Mouse (Mus musculus): Measurements from ENCODE around the gene Fhad1.

DNA sequence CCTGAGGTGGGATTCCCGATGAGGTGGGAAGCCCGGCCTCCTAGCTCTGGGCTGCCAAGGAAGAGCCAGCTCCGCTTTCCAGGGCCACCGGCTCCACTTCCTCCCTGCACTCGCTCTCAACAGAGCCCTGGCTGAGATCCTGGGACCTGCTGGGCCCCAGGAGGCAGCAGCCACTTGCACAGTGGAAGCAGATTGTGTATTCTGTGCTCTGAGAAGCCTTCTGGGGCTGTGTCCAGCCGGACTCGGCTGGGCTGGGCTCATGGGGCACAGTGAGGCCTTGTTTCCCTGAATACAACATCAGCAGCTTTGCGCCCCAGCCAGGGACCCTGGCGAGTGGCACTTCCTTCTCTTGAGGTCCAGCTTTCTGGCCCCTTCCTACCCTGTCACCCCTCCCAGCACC is 143.0 kb downstream of the Fhad1 start:
- TF ChIP-seq NELFE (IDR thresholded peaks at IDR 0.05; ENCODE audit: low read depth, low read length) (no peak), CHD2 (IDR thresholded peaks at IDR 0.05; ENCODE audit: low read length) (no peak), CTCF (conservative IDR thresholded peaks at IDR 0.05 in 1 of 2, IDR thresholded peaks at IDR 0.05 in 1 of 2; ENCODE audit: low read depth in 2 of 2, low read length in 2 of 2) (no peak), ELF1 (IDR thresholded peaks at IDR 0.05; ENCODE audit: low read depth, low read length) (no peak), KAT2A (IDR thresholded peaks at IDR 0.05; ENCODE audit: insufficient replicate concordance, low read length) (no peak), POLR2A (IDR thresholded peaks at IDR 0.05; ENCODE audit: low read depth, low read length) (no peak), POLR2AphosphoS2 (IDR thresholded peaks at IDR 0.05; ENCODE audit: low read depth, low read length) (no peak), ZMIZ1 (IDR thresholded peaks at IDR 0.05; ENCODE audit: low read depth, low read length) (no peak), EP300 (IDR thresholded peaks at IDR 0.05; ENCODE audit: low read length) (no peak), MEF2A (IDR thresholded peaks at IDR 0.05; ENCODE audit: borderline replicate concordance, low read depth, low read length) (no peak), RCOR1 (conservative IDR thresholded peaks at IDR 0.05; ENCODE audit: low read depth, low read length) (no peak)
